Mouse (Mus musculus) urinary bladder, postnatal 25 days (tissue): ENCODE data around the gene Btbd9.
"Not testable (repeated sequence)": the region's sequence is repeated elsewhere in the genome, so short reads cannot be mapped to it uniquely, and the experiment has no call there.

Experiments
- DNase-seq: peaks from one replicate; pipeline ENCODE4 v3.0.0; 2022; ENCODE audit warnings: low spot score

Btbd9 gene

GRCm38 (mm10) chr17:30512531-30512930 is 63.8 kb downstream of the Btbd9 start:
- DNase-seq = no peak

- DNase-seq = no peak
Observed at GRCm38 (mm10) chr17:30512007-30512406, 64.3 kb downstream of the Btbd9 start.

GRCm38 (mm10) chr17:30511399-30511798 is 64.9 kb downstream of the Btbd9 start:
- DNase-seq = no peak

- no peak for DNase-seq
Observed at GRCm38 (mm10) chr17:30510171-30510570, 66.1 kb downstream of the Btbd9 start.

- DNase-seq = no peak
Observed at GRCm38 (mm10) chr17:30509646-30510045, 66.6 kb downstream of the Btbd9 start.

GRCm38 (mm10) chr17:30507636-30508576 is 68.4 kb downstream of the Btbd9 start:
- DNase-seq = no peak

- no peak for DNase-seq
Observed at GRCm38 (mm10) chr17:30506916-30507315, 69.4 kb downstream of the Btbd9 start.

- not testable (repeated sequence) for DNase-seq
Observed at GRCm38 (mm10) chr17:30499541-30499940, 76.7 kb downstream of the Btbd9 start.

- DNase-seq = no peak
Observed at GRCm38 (mm10) chr17:30498779-30499178, 77.5 kb downstream of the Btbd9 start.

GRCm38 (mm10) chr17:30498376-30498719 is 77.9 kb downstream of the Btbd9 start:
- no peak for DNase-seq

- no peak for DNase-seq
Observed at GRCm38 (mm10) chr17:30497525-30498375, 78.5 kb downstream of the Btbd9 start.

- no peak for DNase-seq
Observed at GRCm38 (mm10) chr17:30495567-30495966, 80.7 kb downstream of the Btbd9 start.

- no peak for DNase-seq
Observed at GRCm38 (mm10) chr17:30495154-30495553, 81.1 kb downstream of the Btbd9 start.

- DNase-seq = no peak
Observed at GRCm38 (mm10) chr17:30493481-30493880, 82.8 kb downstream of the Btbd9 start.

- DNase-seq = no peak
Observed at GRCm38 (mm10) chr17:30492191-30492590, 84.1 kb downstream of the Btbd9 start.

GRCm38 (mm10) chr17:30491601-30492000 is 84.7 kb downstream of the Btbd9 start:
- DNase-seq = no peak

GRCm38 (mm10) chr17:30490601-30491000 is 85.7 kb downstream of the Btbd9 start:
- no peak for DNase-seq

GRCm38 (mm10) chr17:30490086-30490485 is 86.2 kb downstream of the Btbd9 start:
- DNase-seq = no peak

GRCm38 (mm10) chr17:30489629-30490028 is 86.7 kb downstream of the Btbd9 start:
- no peak for DNase-seq

- DNase-seq = no peak
Observed at GRCm38 (mm10) chr17:30487695-30488094, 88.6 kb downstream of the Btbd9 start.

GRCm38 (mm10) chr17:30485067-30485854 is 91.0 kb downstream of the Btbd9 start:
- no peak for DNase-seq

GRCm38 (mm10) chr17:30484446-30485066 is 91.7 kb downstream of the Btbd9 start:
- DNase-seq = no peak
